Mouse (Mus musculus) gonadal fat pad, adult 2 months (tissue): ENCODE results near the gene Fbxo9. TPM values are rescaled to one million over a fixed set of nuclear protein-coding genes. Genes with fewer than 3 reads are reported as not detected.
"Not testable (repeated sequence)": the region's sequence is repeated elsewhere in the genome, so short reads cannot be mapped to it uniquely, and the experiment has no call there.

Experiments
- DNase-seq: peaks from one replicate; pipeline ENCODE4 v3.0.0-alpha.2; 2012; ENCODE audit warnings: low read depth
- polyA plus RNA-seq: library from polyadenylated mRNA; depleted of rRNA; stranded (reverse); fragments of >200 nt; gene quantifications from 2 replicates; pipeline ENCODE4 v1.2.3, GENCODE M21; 2012; rRNA removed

Gene Fbxo9
- polyA plus RNA-seq = 76.2 and 92.5 TPM in 2 replicates

- DNase-seq = peak; percentile 96
These were observed at the start of gene Fbxo9, which contains the start of gene Ick for GRCm38 (mm10) chr9:78108796-78109239. Fbxo9 (minus strand) TSS chr9:78109065. Ick (plus strand) TSS chr9:78109192.

GRCm38 (mm10) chr9:78157221-78157620 is 48.4 kb upstream of the Fbxo9 start:
- no peak for DNase-seq

- DNase-seq = no peak
These were observed 45.5 kb upstream of the Fbxo9 start for GRCm38 (mm10) chr9:78154211-78154977.

- not testable (repeated sequence) for DNase-seq
These were observed 40.9 kb upstream of the Fbxo9 start for GRCm38 (mm10) chr9:78149770-78150169.

GRCm38 (mm10) chr9:78148149-78148548 is 39.3 kb upstream of the Fbxo9 start:
- no peak for DNase-seq

GRCm38 (mm10) chr9:78146627-78147026 is 37.8 kb upstream of the Fbxo9 start:
- no peak for DNase-seq

- no peak for DNase-seq
These were observed 37.2 kb upstream of the Fbxo9 start for GRCm38 (mm10) chr9:78146099-78146498.

- DNase-seq = peak; percentile 89
These were observed 30.6 kb upstream of the Fbxo9 start for GRCm38 (mm10) chr9:78139463-78139862.

GRCm38 (mm10) chr9:78138044-78138676 is 29.3 kb upstream of the Fbxo9 start:
- DNase-seq = peak; percentile 45

- no peak for DNase-seq
These were observed 26.8 kb upstream of the Fbxo9 start for GRCm38 (mm10) chr9:78135658-78136057.

- DNase-seq = no peak
These were observed 17.8 kb upstream of the Fbxo9 start for GRCm38 (mm10) chr9:78126643-78127042.

GRCm38 (mm10) chr9:78126007-78126406 is 17.1 kb upstream of the Fbxo9 start:
- DNase-seq = no peak

- no peak for DNase-seq
These were observed 15.4 kb upstream of the Fbxo9 start for GRCm38 (mm10) chr9:78124297-78124696.

GRCm38 (mm10) chr9:78122939-78123712 is 14.3 kb upstream of the Fbxo9 start:
- DNase-seq = no peak

GRCm38 (mm10) chr9:78121985-78122384 is 13.1 kb upstream of the Fbxo9 start:
- DNase-seq = no peak

GRCm38 (mm10) chr9:78121358-78121757 is 12.5 kb upstream of the Fbxo9 start:
- DNase-seq = no peak

- no peak for DNase-seq
These were observed 8.8 kb upstream of the Fbxo9 start for GRCm38 (mm10) chr9:78117690-78118089.

- DNase-seq = no peak
These were observed 6.9 kb upstream of the Fbxo9 start for GRCm38 (mm10) chr9:78115746-78116145.

GRCm38 (mm10) chr9:78113538-78113885 is 4.6 kb upstream of the Fbxo9 start:
- no peak for DNase-seq

GRCm38 (mm10) chr9:78112770-78113537 is 4.1 kb upstream of the Fbxo9 start:
- DNase-seq = no peak

- no peak for DNase-seq
These were observed 2.6 kb upstream of the Fbxo9 start for GRCm38 (mm10) chr9:78111456-78111855.

GRCm38 (mm10) chr9:78109656-78110055 is 791 bp upstream of the Fbxo9 start:
- no peak for DNase-seq
